Mouse (Mus musculus) myocyte (in vitro differentiated cells): Measurements from ENCODE around the gene Smug1.

Experiments
- E2F4 ChIP-seq: IDR thresholded peaks from one replicate; pipeline ENCODE4 v1.6.1; 2011; ENCODE audit warnings: mild to moderate bottlenecking, control low read depth, moderate library complexity; ENCODE audit not compliant: insufficient read depth
- MAX ChIP-seq: IDR thresholded peaks from one replicate; pipeline ENCODE4 v1.6.1; 2011; ENCODE audit warnings: low read depth, mild to moderate bottlenecking, control low read depth
- MYOG ChIP-seq, 3 experiments: IDR thresholded peaks; one replicate each; pipeline ENCODE4 v1.6.1; 2011; ENCODE audit warnings: control low read depth in 2 of 3, low read depth in 2 of 3, mild to moderate bottlenecking in 2 of 3; ENCODE audit not compliant: insufficient read length in 2 of 3, control insufficient read depth in 1 of 3, insufficient read depth in 1 of 3
- POLR2A ChIP-seq: IDR thresholded peaks from one replicate; pipeline ENCODE4 v1.6.1; 2011; ENCODE audit warnings: low read depth, mild to moderate bottlenecking, control low read depth, moderate library complexity; ENCODE audit not compliant: insufficient read length
- POLR2AphosphoS2 ChIP-seq: IDR thresholded peaks from one replicate; pipeline ENCODE4 v1.6.1; 2011; ENCODE audit warnings: low read depth, control low read depth; ENCODE audit not compliant: insufficient read length
- SRF ChIP-seq: IDR thresholded peaks from one replicate; pipeline ENCODE4 v1.6.1; 2011; ENCODE audit warnings: low read depth; ENCODE audit not compliant: control insufficient read depth, insufficient read length
- TCF12 ChIP-seq: IDR thresholded peaks from one replicate; pipeline ENCODE4 v1.6.1; 2011; ENCODE audit warnings: mild to moderate bottlenecking, control low read depth; ENCODE audit not compliant: poor library complexity, insufficient read depth, severe bottlenecking

DNA sequence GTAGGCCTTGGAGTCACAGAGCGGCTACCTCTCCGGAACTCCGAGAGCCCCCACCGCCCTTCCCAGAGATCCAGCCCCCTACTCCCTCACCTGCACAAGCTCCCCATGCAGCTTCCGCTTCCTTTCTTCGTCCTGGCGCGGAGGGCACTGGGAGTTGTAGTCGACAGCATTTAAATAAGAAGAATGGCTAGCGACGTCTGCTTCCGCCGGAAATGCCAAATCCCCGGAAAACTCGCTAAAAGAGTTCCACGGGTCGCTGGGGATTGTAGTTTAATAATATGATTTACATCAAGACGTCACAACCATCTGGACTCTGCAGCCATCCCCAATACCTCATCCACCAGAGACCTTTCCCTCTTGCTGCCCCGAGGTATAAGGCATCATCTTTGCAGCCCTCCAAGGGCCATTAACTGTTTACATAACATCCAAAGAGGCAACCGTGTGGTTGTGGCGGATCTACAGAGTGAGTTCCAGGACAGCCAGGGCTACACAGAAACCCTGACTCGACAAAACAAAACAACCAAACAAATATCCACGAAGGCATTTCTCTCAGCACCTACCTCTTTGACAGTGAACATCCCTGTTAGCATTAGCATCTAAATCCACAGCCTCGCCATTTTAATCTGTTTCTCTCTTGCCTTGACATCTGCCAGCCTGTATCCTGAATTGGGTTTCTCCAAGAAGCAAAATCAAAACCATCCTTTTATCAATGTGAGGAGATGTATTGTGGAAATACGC is 3.5 kb downstream of the Smug1 start:
- no peak for TF ChIP-seq E2F4
- peak; percentile 80 for TF ChIP-seq POLR2AphosphoS2
- TF ChIP-seq POLR2A, result peak; percentile 54
- no peak for TF ChIP-seq MYOG (IDR thresholded peaks at IDR 0.05; ENCODE audit: control insufficient read depth in 1 of 3, insufficient read depth in 1 of 3, insufficient read length in 2 of 3, low read depth in 2 of 3)
- no peak for TF ChIP-seq SRF
- TF ChIP-seq TCF12, result no peak
- TF ChIP-seq MAX, result no peak
